Mouse (Mus musculus): ENCODE results near the gene Hist2h2bb. TPM values are rescaled to one million over a fixed set of nuclear protein-coding genes. Genes with fewer than 3 reads are reported as not detected.
"Not testable (repeated sequence)": the region's sequence is repeated elsewhere in the genome, so short reads cannot be mapped to it uniquely, and the experiment has no call there.

Gene Hist2h2bb
- polyA plus RNA-seq, 1 experiment = 16.1 TPM

DNA sequence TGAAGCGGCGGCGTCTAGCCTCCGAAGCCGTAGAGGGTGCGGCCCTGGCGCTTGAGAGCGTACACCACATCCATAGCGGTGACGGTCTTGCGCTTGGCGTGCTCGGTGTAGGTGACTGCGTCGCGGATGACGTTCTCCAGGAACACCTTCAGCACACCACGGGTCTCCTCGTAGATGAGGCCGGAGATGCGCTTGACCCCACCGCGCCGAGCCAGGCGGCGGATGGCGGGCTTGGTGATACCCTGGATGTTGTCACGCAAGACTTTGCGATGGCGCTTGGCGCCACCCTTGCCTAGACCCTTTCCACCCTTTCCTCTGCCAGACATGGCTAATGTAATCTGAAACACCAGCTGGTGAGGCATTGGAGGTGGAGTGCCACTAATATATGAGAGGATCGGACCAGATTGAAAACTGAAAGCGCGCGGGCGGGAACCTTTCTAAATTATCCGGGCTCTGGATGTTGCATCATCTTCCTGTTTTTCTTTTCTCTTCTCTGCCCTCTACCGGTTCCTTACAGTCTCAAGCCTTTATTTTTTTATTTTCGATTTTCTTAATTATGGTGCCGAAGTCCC lies 6.5 kb upstream of the Hist2h2bb start, which contains the start of gene Hist2h4:
TSS of gene Hist2h4 (minus strand) at position 333 of the 572 bp plus-strand sequence.
- H3K4me3 ChIP-seq (ENCODE audit: insufficient read depth, low read length) = peak within 1 kb of the TSS; percentile 51
- H3K27ac ChIP-seq (ENCODE audit: insufficient read depth, low read length) = peak within 1 kb of the TSS; percentile 99
- H3K4me1 ChIP-seq (ENCODE audit: control insufficient read depth, insufficient read depth, low read length) = peaks cover 9% of the 10 kb centered on the region; the same call in 1 of the 2 replicates
- TF ChIP-seq POLR2A (IDR thresholded peaks at IDR 0.05; ENCODE audit: low read depth, low read length) = peak; percentile 100
- no peak; the same call in 1 of the 2 replicates for TF ChIP-seq CTCF (IDR thresholded peaks at IDR 0.05; ENCODE audit: borderline replicate concordance, insufficient read depth, low read length)

DNA sequence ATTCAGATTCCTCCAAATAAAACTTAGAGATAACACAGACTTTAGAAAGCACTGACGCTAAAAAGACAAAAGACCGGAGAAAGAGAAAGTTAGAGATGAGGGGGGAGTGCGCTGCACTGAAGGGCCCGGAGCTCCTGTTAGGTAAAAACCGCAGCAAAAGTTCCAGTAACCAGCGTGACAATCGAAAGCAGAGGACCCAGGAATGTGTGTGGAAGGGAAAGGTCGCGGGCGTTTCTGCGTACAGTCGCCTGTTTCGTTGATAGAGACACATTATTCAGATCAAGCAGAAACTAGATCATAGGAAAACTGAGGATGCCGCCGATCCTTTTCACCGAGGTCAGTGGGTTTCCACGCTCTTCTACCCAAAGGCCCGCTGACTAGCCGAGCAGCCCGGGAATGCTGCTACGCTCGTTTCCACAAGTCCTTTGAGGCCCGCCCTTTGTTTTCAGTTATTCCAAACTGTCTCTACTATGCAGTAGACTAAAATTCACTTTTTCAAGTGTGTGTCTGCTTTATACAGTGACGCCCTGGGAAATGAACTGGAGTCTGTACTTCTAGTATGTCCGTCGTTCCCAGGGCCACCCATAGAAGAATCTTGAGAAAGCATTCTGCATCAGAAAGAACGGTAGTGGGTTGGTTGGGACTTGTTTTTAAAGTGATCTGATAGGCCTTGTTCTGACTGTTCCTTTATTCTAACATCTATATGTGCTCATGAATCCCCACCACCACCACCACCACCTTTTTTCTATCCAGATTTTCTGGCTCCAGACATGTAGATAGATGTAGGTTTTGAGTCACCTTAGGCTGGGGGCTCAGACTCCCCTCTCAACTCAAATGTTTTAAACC lies 5.8 kb upstream of the Hist2h2bb start:
- peaks cover 9% of the 10 kb centered on the region; the same call in 1 of the 2 replicates for H3K4me1 ChIP-seq (ENCODE audit: control insufficient read depth, insufficient read depth, low read length)
- H3K27ac ChIP-seq (ENCODE audit: insufficient read depth, low read length) = peak overlapping the region; percentile 99
- peak overlapping the region; percentile 42 for H3K4me3 ChIP-seq (ENCODE audit: insufficient read depth, low read length)
- TF ChIP-seq POLR2A (IDR thresholded peaks at IDR 0.05; ENCODE audit: low read depth, low read length) (peak; percentile 46), CTCF (IDR thresholded peaks at IDR 0.05; ENCODE audit: borderline replicate concordance, insufficient read depth, low read length) (no peak)

- 0 out of 2 replicates have a peak, but pooled peaks have one; percentile 0 for TF ChIP-seq POLR2A (IDR thresholded peaks at IDR 0.05; ENCODE audit: low read depth, low read length)
- no peak for TF ChIP-seq CTCF (IDR thresholded peaks at IDR 0.05; ENCODE audit: borderline replicate concordance, insufficient read depth, low read length)
- peaks cover 9% of the 10 kb centered on the region; the same call in 1 of the 2 replicates for H3K4me1 ChIP-seq (ENCODE audit: control insufficient read depth, insufficient read depth, low read length)
- H3K27ac ChIP-seq (ENCODE audit: insufficient read depth, low read length) = peak overlapping the region; percentile 99
- H3K4me3 ChIP-seq (ENCODE audit: insufficient read depth, low read length) = peak overlapping the region; percentile 7; the same call in 1 of the 2 replicates
Measured at GRCm38 (mm10) chr3:96264404-96264949, 5.1 kb upstream of the Hist2h2bb start.

- no peak overlapping the region for H3K4me3 ChIP-seq (ENCODE audit: insufficient read depth, low read length)
- H3K4me1 ChIP-seq (ENCODE audit: control insufficient read depth, insufficient read depth, low read length) = peaks cover 9% of the 10 kb centered on the region; the same call in 1 of the 2 replicates
- H3K27ac ChIP-seq (ENCODE audit: insufficient read depth, low read length) = no peak overlapping the region
- TF ChIP-seq CTCF (IDR thresholded peaks at IDR 0.05; ENCODE audit: borderline replicate concordance, insufficient read depth, low read length) (no peak), POLR2A (IDR thresholded peaks at IDR 0.05; ENCODE audit: low read depth, low read length) (no peak)
Measured at GRCm38 (mm10) chr3:96266132-96266710, 3.3 kb upstream of the Hist2h2bb start.

DNA sequence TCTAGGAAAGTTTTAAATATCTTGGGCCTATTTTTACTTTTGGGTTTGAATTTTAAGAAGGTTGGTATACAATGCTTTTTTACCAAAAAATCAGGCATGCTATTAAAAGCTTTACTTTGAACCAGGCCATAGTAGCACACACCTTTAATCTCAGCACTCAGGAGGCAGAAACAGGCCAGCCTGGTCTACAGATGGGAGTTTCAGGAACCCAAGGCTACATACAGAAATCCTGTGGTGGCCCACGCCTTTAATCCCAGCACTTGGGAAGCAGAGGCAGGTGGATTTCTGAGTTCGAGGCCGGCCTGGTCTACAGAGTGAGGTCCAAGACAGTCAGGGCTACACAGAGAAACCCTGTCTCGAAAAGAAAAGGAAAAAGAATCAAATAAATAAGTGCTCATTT lies 2.0 kb upstream of the Hist2h2bb start:
- Histone ChIP-seq H3K4me1 (ENCODE audit: control insufficient read depth, insufficient read depth, low read length) (peaks cover 5% of the 10 kb centered on the region; the same call in 1 of the 2 replicates), H3K4me3 (ENCODE audit: insufficient read depth, low read length) (no peak overlapping the region), H3K27ac (ENCODE audit: insufficient read depth, low read length) (peak overlapping the region; percentile 97)
- TF ChIP-seq POLR2A (IDR thresholded peaks at IDR 0.05; ENCODE audit: low read depth, low read length) (no peak), CTCF (IDR thresholded peaks at IDR 0.05; ENCODE audit: borderline replicate concordance, insufficient read depth, low read length) (no peak)

DNA sequence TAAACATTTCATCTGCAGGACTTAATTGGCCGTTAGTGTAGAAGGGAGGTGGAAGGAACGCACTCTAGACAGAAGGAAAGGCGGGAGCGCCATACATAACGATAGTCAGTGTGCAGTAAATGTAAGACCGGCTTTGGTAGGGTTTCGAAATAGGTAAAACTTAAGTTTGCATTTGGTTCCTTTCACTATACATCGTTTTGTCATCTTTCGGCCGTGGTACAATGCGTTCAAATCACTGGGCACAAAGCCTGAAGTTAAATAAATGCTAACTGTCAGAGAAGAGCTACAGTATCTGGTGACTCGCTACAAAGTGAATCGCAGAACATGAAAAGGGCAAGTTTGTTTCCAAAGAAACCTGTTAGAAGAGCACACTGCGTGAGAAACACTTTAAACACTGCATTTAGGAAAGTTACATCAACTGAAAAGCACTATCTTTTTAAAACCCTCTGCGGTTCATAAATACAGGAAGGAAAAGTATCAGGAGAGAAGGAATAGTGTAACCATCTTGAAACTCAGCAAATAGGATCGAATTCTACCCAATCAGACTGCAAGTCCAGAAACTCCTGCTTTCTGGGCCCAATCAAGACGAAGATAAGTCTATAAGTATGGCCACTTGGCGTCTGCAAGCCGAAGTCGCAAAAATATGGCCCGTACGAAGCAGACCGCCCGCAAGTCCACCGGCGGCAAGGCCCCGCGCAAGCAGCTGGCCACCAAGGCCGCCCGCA lies 1.3 kb upstream of the Hist2h2bb start, which contains the start of gene Hist2h3b:
TSS of gene Hist2h3b (plus strand) at position 604 of the 725 bp plus-strand sequence.
- peaks cover 5% of the 10 kb centered on the region; the same call in 1 of the 2 replicates for H3K4me1 ChIP-seq (ENCODE audit: control insufficient read depth, insufficient read depth, low read length)
- peak within 1 kb of the TSS; percentile 53 for H3K4me3 ChIP-seq (ENCODE audit: insufficient read depth, low read length)
- TF ChIP-seq CTCF (IDR thresholded peaks at IDR 0.05; ENCODE audit: borderline replicate concordance, insufficient read depth, low read length) (no peak), POLR2A (IDR thresholded peaks at IDR 0.05; ENCODE audit: low read depth, low read length) (peak; percentile 95)
- H3K27ac ChIP-seq (ENCODE audit: insufficient read depth, low read length) = peak within 1 kb of the TSS; percentile 97

- peak overlapping the region; percentile 53 for H3K4me3 ChIP-seq (ENCODE audit: insufficient read depth, low read length)
- not testable (repeated sequence) for H3K4me1 ChIP-seq (ENCODE audit: control insufficient read depth, insufficient read depth, low read length)
- peak overlapping the region; percentile 97 for H3K27ac ChIP-seq (ENCODE audit: insufficient read depth, low read length)
- TF ChIP-seq POLR2A (IDR thresholded peaks at IDR 0.05; ENCODE audit: low read depth, low read length) = peak; percentile 44
Measured at GRCm38 (mm10) chr3:96268776-96269378, 675 bp upstream of the Hist2h2bb start.

GRCm38 (mm10) chr3:96273591-96274465 lies 4.3 kb downstream of the Hist2h2bb start:
- TF ChIP-seq POLR2A (IDR thresholded peaks at IDR 0.05; ENCODE audit: low read depth, low read length) (no peak), CTCF (IDR thresholded peaks at IDR 0.05; ENCODE audit: borderline replicate concordance, insufficient read depth, low read length) (no peak)
- Histone ChIP-seq H3K4me3 (ENCODE audit: insufficient read depth, low read length) (no peak overlapping the region), H3K4me1 (ENCODE audit: control insufficient read depth, insufficient read depth, low read length) (no peaks in the 10 kb centered on the region), H3K27ac (ENCODE audit: insufficient read depth, low read length) (no peak overlapping the region)
